8 mouse cellular contexts compared by ENCODE assay signal in the genomic region with DNA sequence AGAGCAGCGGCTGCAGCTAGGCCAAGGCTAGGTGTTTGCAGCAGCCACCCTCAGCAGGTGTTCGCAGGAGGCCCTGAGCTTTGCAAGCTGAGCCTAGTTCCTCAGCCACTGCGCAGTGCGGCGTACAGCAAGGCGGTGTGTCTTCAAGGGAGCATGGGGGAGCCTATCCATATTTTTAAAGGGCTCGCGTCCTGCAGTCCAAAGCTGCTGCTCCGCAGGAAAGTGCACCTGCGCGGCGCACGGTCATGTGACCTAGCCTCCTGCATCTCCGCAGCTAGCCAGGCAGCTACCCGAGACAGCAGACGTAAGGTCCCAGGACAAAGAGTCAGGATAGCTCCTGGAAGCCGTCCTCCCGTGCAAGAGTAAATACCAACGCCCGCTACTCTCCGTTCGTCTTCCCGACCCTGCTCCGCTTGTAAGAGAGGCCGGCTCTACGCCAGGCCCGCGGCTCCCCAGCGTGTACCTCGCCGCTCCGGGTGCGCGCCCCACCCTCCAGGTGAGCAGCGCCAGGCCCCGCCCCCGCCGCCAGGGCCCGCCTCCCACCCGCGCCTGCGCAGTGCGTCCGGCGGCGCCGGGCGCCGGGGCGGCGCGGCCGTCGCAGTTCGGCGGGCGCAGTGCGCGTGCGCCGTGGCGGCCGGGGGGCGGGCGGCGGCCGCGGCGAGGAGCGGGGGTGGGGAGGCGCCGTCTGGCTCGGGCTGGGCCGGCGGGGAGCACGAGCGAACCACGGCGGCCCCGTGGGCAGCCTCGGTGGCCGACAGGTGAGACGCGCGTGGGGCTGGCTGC. TPM values are rescaled to one million over a fixed set of nuclear protein-coding genes. Genes with fewer than 3 reads are reported as not detected.
A peak's percentile ranks its signal among the peaks of the same experiment; 100 is the strongest.
DNase-seq lines count a peak whose midpoint lies in the region; ATAC-seq lines count a peak whose summit lies in the region.

Gene Spin1 (plus strand): TSS at position 648 of the 783 bp plus-strand sequence.

- no peaks in the 10 kb centered on the region for H3K27me3 ChIP-seq in hindbrain, embryonic 12.5 days

- peak within 1 kb of the TSS; percentile 88 for H3K4me3 ChIP-seq in hindbrain, embryonic 12.5 days

- WGBS in hindbrain, embryonic 12.5 days = under 1% methylated on average over 65 of the region's 85 CpGs

- peak within 1 kb of the TSS; percentile 76 for H3K4me2 ChIP-seq in hindbrain, embryonic 12.5 days (replicated peaks)

- peaks cover 7% of the 10 kb centered on the region for H3K36me3 ChIP-seq in hindbrain, embryonic 12.5 days

- H3K27ac ChIP-seq in hindbrain, embryonic 12.5 days = peak within 1 kb of the TSS; percentile 95

- DNase-seq in Muller cell, postnatal 12 days (ENCODE audit: inconsistent ontology term) = peak; percentile 77
- peak; percentile 95 for DNase-seq in cerebellum, adult 9-11 months
- DNase-seq in frontal cortex, postnatal 14 days (ENCODE audit: low spot score in 2 of 2) = peak; percentile 67 to 70
- DNase-seq in layer of hippocampus, postnatal 14 days (ENCODE audit: low spot score in 2 of 2) = peak; percentile 76 to 79
- peak; percentile 80 for DNase-seq in lung, postnatal 10 days
- peak; percentile 78 for DNase-seq in ovary, postnatal 14 days (ENCODE audit: low spot score)
- DNase-seq in thymus, postnatal 10 days (ENCODE audit: low spot score in 2 of 2) = peak; percentile 75 to 90

- ATAC-seq in hindbrain, embryonic 12.5 days (ENCODE audit: low FRiP score) = peak; percentile 88

- H3K4me1 ChIP-seq in hindbrain, embryonic 12.5 days = peaks cover 12% of the 10 kb centered on the region

- peak within 1 kb of the TSS; percentile 88 for H3K9ac ChIP-seq in hindbrain, embryonic 12.5 days

- peaks cover 6% of the 10 kb centered on the region; the same call in 1 of the 2 replicates for H3K9me3 ChIP-seq in hindbrain, embryonic 12.5 days (replicated peaks)

RNA-seq across cellular contexts. Expression of gene Spin1, which starts in this region (rescaled TPM):
- 129 and 132 TPM in 2 replicates for polyA plus RNA-seq in hindbrain, embryonic 12.5 days (2016; fragmentation: Nextera tagmentation; extraction: Ambion mirVana)
- 100 to 1,000 TPM; 157 to 165 TPM for total RNA-seq in layer of hippocampus, postnatal 14 days (2021)

Comparison
In these comparisons a context has a peak if more than half of its experiments do, and no peak if none do; other contexts are left out.
1. Peak in every context shown above with its lines: DNase-seq, ATAC-seq, H3K4me3 ChIP-seq and H3K27ac ChIP-seq.